Mouse (Mus musculus) forebrain, embryonic 16.5 days (tissue): Measurements from ENCODE around the gene Zcchc9. TPM values are rescaled to one million over a fixed set of nuclear protein-coding genes. Genes with fewer than 3 reads are reported as not detected.
"Not testable (repeated sequence)": the region's sequence is repeated elsewhere in the genome, so short reads cannot be mapped to it uniquely, and the experiment has no call there.

ENCODE experiments used
- ATAC-seq: fragments of 200-750 bp; cut with Nextera tagmentation; 2 replicates; pipeline ENCODE4 v1.8.0; 2017; ENCODE audit warnings: mild to moderate bottlenecking, moderate library complexity
- H3K27ac ChIP-seq: fragments of 300-500 bp; sonication (generic); 2 replicates; pipeline ENCODE4 v1.5.1; 2014; ENCODE audit warnings: low read length, control low read depth
- H3K27me3 ChIP-seq: fragments of 300-500 bp; sonication (generic); replicated peaks from 2 replicates; pipeline ENCODE4 v1.6.1; 2014; ENCODE audit warnings: low read length; ENCODE audit not compliant: control insufficient read depth, insufficient read depth
- H3K36me3 ChIP-seq: fragments of 300-500 bp; sonication (generic); 2 replicates; pipeline ENCODE4 v1.6.1; 2014; ENCODE audit not compliant: control insufficient read depth, insufficient read depth
- H3K4me1 ChIP-seq: fragments of 300-500 bp; sonication (generic); replicated peaks from 2 replicates; pipeline ENCODE4 v1.6.1; 2014; ENCODE audit warnings: low read length; ENCODE audit not compliant: control insufficient read depth, insufficient read depth
- H3K4me2 ChIP-seq: fragments of 300-500 bp; sonication (generic); 2 replicates; pipeline ENCODE4 v1.6.1; 2014; ENCODE audit warnings: mild to moderate bottlenecking, low read length, control low read depth
- H3K4me3 ChIP-seq: fragments of 300-500 bp; sonication (generic); replicated peaks from 2 replicates; pipeline ENCODE4 v1.5.1; 2014; ENCODE audit warnings: mild to moderate bottlenecking, low read length, control low read depth
- H3K9ac ChIP-seq: fragments of 300-500 bp; sonication (generic); replicated peaks from 2 replicates; pipeline ENCODE4 v1.6.1; 2014; ENCODE audit warnings: low read depth, low read length, control low read depth
- H3K9me3 ChIP-seq: fragments of 300-500 bp; sonication (generic); 2 replicates; pipeline ENCODE4 v1.6.1; 2016; ENCODE audit warnings: low read length; ENCODE audit not compliant: control insufficient read depth
- WGBS: fragments of 180-500 bp; shearing (Covaris S2); extraction: QIAGEN DNeasy Blood & Tissue Kit; methylation state at CpG from one replicate; pipeline ENCODE4 v1.1.7; 2014; 5-methylcytosine and 5-hydroxymethylcytosine counted together
- polyA plus RNA-seq: library from polyadenylated mRNA; unstranded; fragments of >200 nt; fragmentation: Nextera tagmentation; extraction: Ambion mirVana; gene quantifications from 2 replicates; pipeline ENCODE4 v1.2.1, GENCODE M21; 2015

Gene Zcchc9
- polyA plus RNA-seq, 1 experiment from 2014 or later = 21.9 TPM

GRCm38 (mm10) chr13:91768683-91769651, 38.5 kb downstream of the Zcchc9 start:
- Histone ChIP-seq H3K4me3 (no peak overlapping the region), H3K4me1 (no peaks in the 10 kb centered on the region), H3K9ac (no peak overlapping the region), H3K27me3 (no peaks in the 10 kb centered on the region), H3K9me3 (no peaks in the 10 kb centered on the region), H3K36me3 (no peaks in the 10 kb centered on the region), H3K4me2 (no peak overlapping the region), H3K27ac (no peak overlapping the region)
- whole genome bisulfite sequencing = 77% methylated on average over 9 of the region's 9 CpGs
- no peak for ATAC-seq

DNA sequence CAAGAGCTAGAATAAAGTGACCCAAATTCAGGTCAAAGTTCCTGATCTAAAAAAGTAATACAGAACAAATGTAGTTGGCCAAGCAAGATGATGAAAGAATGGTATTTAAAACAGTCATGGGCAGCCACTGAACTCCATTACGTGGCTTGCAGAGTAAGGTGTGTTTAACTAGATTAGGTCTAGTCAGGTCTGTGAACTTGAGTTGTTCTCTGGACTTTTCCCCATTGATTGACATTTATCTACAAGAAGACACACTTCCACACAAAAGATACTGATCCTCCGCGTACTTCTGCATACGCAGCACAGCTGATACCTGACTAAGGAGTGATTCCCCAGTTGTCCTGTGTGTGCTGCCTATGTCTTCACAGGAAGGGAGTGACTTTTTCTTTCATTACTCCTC, 41.9 kb downstream of the Zcchc9 start:
- 96% methylated on average over 4 of the region's 4 CpGs for WGBS
- Histone ChIP-seq H3K4me2 (no peak overlapping the region), H3K36me3 (no peaks in the 10 kb centered on the region), H3K27me3 (no peaks in the 10 kb centered on the region), H3K4me3 (no peak overlapping the region), H3K9me3 (no peaks in the 10 kb centered on the region), H3K4me1 (no peaks in the 10 kb centered on the region), H3K27ac (no peak overlapping the region), H3K9ac (no peak overlapping the region)
- ATAC-seq = no peak

DNA sequence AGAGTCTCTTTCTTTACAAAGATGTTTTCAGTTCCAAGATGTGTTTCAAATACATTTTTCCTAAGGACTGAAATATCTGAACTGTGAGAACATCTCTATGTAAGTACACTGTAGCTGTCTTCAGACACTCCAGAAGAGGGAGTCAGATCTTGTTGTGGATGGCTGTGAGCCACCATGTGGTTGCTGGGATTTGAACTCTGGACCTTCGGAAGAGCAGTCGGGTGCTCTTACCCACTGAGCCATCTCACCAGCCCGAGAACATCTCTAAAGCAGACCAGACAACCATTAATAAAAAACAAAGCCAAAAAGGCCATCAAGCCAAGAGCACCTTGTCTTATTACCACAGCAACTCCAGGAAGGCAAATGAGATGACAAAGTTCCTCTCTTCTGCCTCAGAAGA, 43.9 kb downstream of the Zcchc9 start:
- H3K9me3 ChIP-seq, H3K4me2 ChIP-seq, H3K27me3 ChIP-seq, H3K4me1 ChIP-seq, H3K4me3 ChIP-seq, H3K9ac ChIP-seq, H3K27ac ChIP-seq, ATAC-seq, H3K36me3 ChIP-seq: not testable (repeated sequence)
- WGBS = 87% methylated on average over 3 of the region's 3 CpGs

- no peak overlapping the region for H3K9ac ChIP-seq
- no peak overlapping the region for H3K4me3 ChIP-seq
- H3K36me3 ChIP-seq = no peaks in the 10 kb centered on the region
- whole genome bisulfite sequencing = 93% methylated on average over 6 of the region's 6 CpGs
- H3K4me1 ChIP-seq = no peaks in the 10 kb centered on the region
- H3K27me3 ChIP-seq = no peaks in the 10 kb centered on the region
- ATAC-seq = no peak
- no peak overlapping the region for H3K27ac ChIP-seq
- no peak overlapping the region for H3K4me2 ChIP-seq
- H3K9me3 ChIP-seq = no peaks in the 10 kb centered on the region
These were observed 45.7 kb downstream of the Zcchc9 start for GRCm38 (mm10) chr13:91761654-91762445.

DNA sequence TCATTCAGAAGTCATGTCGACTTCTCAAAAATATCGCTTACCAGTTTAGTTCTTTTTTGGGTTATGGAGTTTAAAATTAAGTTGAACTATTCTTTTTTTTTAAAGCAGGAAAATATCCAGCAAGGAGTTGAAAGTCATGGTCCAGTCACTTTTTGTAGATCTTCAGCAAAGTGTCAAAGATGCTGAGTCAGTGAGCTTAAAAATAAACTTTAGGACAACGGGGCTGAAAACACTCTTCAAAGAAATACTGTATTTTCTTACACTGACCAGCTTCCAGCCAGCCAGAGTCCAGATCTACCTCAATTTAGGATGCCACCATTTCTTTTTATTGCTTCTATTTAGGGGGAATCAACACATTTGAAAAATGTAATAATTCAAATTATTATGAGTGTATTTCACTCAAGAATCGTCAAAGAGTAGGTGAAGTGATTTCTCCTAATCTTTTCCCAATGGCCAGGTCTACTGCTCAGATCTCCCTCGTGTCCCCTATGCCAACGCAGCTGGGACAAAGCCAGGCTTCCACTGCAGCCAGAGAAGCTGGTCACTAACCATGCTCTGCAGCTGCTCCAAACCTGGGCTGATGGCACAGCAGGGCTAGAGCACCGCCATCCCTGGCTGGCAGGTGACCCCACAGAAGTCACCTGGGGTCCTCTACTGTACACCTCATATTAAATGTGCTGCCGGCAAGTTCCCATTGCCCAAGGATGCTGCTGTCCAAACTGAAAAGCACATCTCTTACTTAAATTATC, 47.0 kb downstream of the Zcchc9 start:
- no peak overlapping the region for H3K9ac ChIP-seq
- no peaks in the 10 kb centered on the region for H3K36me3 ChIP-seq
- no peak for ATAC-seq
- 92% methylated on average over 8 of the region's 8 CpGs for WGBS
- no peak overlapping the region for H3K27ac ChIP-seq
- no peak overlapping the region for H3K4me3 ChIP-seq
- no peak overlapping the region for H3K4me2 ChIP-seq
- H3K4me1 ChIP-seq = no peaks in the 10 kb centered on the region
- no peaks in the 10 kb centered on the region for H3K9me3 ChIP-seq
- no peaks in the 10 kb centered on the region for H3K27me3 ChIP-seq

DNA sequence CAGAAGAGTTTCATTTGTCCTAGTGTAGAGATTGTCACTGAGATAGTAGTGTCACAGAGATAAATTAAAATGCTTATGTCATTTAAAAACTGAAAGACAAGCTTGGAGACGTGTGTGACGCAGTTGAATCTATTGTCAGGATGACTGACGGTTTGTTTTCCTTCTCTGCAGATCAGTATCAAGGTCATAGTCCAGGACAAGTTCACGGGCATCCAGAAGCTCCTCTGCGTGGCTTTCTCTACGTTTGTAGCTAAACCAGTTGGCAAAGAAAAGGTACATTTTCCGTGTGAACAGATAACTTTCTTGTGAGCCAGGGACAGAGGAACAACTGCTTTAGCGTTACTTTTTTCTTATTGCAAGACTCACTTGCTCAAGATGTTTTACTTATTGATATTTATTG, 47.7 kb downstream of the Zcchc9 start:
- H3K27me3 ChIP-seq = no peaks in the 10 kb centered on the region
- no peak overlapping the region for H3K4me2 ChIP-seq
- H3K9ac ChIP-seq = no peak overlapping the region
- no peaks in the 10 kb centered on the region for H3K9me3 ChIP-seq
- 73% methylated on average over 8 of the region's 8 CpGs for WGBS
- no peaks in the 10 kb centered on the region for H3K36me3 ChIP-seq
- no peaks in the 10 kb centered on the region for H3K4me1 ChIP-seq
- no peak for ATAC-seq
- no peak overlapping the region for H3K4me3 ChIP-seq
- H3K27ac ChIP-seq = no peak overlapping the region

DNA sequence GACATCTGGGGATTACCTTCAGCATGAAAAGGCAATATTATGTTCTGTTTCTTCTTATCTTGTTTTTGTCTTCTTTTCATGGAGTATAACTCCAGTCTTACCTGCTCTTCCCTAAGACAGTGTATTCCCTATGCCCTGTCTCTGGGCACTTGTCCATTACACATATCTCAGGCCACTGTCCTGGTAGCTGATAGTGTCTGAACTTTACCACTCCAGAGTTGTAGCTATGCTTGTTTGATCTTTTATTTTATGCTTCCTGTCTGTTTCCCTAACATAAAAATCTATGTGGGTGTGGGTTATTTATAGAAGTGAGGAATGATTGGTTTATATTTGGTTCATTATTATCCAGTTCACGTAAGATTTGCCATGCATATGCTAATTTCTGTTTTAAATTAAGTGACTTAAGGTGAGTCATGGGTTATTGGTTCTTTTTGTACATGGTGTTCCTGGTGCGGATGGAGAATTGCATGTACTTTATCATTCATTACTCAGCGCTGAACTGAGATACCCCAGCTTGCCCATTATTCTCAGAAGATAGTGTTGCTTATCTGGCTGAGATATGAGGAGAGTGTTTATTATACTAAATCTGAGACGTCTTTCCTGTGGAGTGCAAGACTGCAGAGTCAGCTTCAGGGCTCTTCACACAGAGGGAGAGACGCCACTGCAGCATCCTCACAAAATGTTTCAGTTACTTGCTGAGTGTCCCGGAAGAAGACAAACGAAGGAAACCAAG, 49.0 kb downstream of the Zcchc9 start:
- no peak for ATAC-seq
- Histone ChIP-seq H3K4me2 (no peak overlapping the region), H3K27me3 (no peaks in the 10 kb centered on the region), H3K36me3 (no peaks in the 10 kb centered on the region), H3K4me3 (no peak overlapping the region), H3K9me3 (no peaks in the 10 kb centered on the region), H3K4me1 (no peaks in the 10 kb centered on the region), H3K27ac (no peak overlapping the region), H3K9ac (no peak overlapping the region)
- WGBS = 85% methylated on average over 7 of the region's 7 CpGs

- H3K4me1 ChIP-seq = no peaks in the 10 kb centered on the region
- no peak overlapping the region for H3K9ac ChIP-seq
- no peak for ATAC-seq
- H3K9me3 ChIP-seq = no peaks in the 10 kb centered on the region
- no peak overlapping the region for H3K27ac ChIP-seq
- H3K36me3 ChIP-seq = no peaks in the 10 kb centered on the region
- H3K4me3 ChIP-seq = no peak overlapping the region
- no peaks in the 10 kb centered on the region for H3K27me3 ChIP-seq
- H3K4me2 ChIP-seq = no peak overlapping the region
- WGBS = 70% methylated on average over 4 of the region's 4 CpGs
These were observed 51.3 kb downstream of the Zcchc9 start for GRCm38 (mm10) chr13:91756230-91756629.
